Mouse (Mus musculus) lung, postnatal 0 days (tissue): ENCODE data around the gene Adipor2.
A peak's percentile ranks its signal among the peaks of the same experiment; 100 is the strongest.

Experiments
- CTCF ChIP-seq: IDR thresholded peaks from 2 replicates; pipeline ENCODE4 v1.5.1; 2016; ENCODE audit warnings: antibody characterized with exemption, mild to moderate bottlenecking
- EP300 ChIP-seq: IDR thresholded peaks from 2 replicates; pipeline ENCODE4 v1.6.1; 2016; ENCODE audit warnings: antibody characterized with exemption, mild to moderate bottlenecking, control low read depth

DNA sequence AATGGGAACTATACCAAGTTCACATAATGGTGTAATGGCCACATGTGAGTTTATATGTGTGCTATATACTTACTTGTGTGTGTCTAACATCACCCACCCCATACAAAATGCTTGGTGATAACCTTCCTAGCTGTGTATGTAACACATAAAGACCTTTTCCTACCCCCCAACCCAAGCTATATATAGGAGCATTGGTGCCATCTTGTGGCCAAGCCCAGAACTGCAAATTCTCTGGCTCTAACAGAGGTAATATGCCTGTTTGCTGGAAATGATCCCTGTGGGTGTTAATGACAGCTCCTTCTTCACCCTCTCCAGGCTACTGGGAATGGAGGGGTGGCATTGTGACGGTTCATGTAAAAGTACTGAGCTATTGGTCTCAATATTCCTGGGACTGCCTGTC lies 69.3 kb downstream of the Adipor2 start:
- TF ChIP-seq EP300 (no peak), CTCF (peak; percentile 94)
